Mouse (Mus musculus) E14TG2a.4 (cell line): ENCODE results near the gene Eml3.

Source experiments
- H3K27me3 ChIP-seq: 2 replicates; pipeline ENCODE4 v1.6.1; 2014; ENCODE audit warnings: low read length, control low read depth; ENCODE audit not compliant: insufficient read depth
- H3K36me3 ChIP-seq: 2 replicates; pipeline ENCODE4 v1.6.1; 2014; ENCODE audit warnings: low read length, control low read depth; ENCODE audit not compliant: insufficient read depth
- H3K4me1 ChIP-seq: replicated peaks from 2 replicates; pipeline ENCODE4 v1.6.1; 2014; ENCODE audit warnings: low read depth, low read length, control low read depth
- H3K4me3 ChIP-seq: replicated peaks from 2 replicates; pipeline ENCODE4 v1.5.1; 2014; ENCODE audit warnings: mild to moderate bottlenecking, low read length
- H3K9me3 ChIP-seq: 2 replicates; pipeline ENCODE4 v1.6.1; 2014; ENCODE audit warnings: low read length, control low read depth
- CTCF ChIP-seq: conservative IDR thresholded peaks from 2 replicates; pipeline ENCODE4 v1.5.1; 2014; ENCODE audit warnings: low read length
- NANOG ChIP-seq: IDR thresholded peaks from 2 replicates; pipeline ENCODE4 v1.6.1; 2014; ENCODE audit warnings: borderline replicate concordance, low read length, mixed read lengths
- POU5F1 ChIP-seq: IDR thresholded peaks from 2 replicates; pipeline ENCODE4 v1.6.1; 2014; ENCODE audit warnings: low read length, borderline replicate concordance

Gene Eml3

GRCm38 (mm10) chr19:8908531-8908930, 20.8 kb upstream of the Eml3 start:
- no peak for TF ChIP-seq CTCF
- TF ChIP-seq NANOG = no peak
- no peak for TF ChIP-seq POU5F1
- H3K4me1 ChIP-seq = peaks cover 11% of the 10 kb centered on the region
- no peaks in the 10 kb centered on the region for H3K27me3 ChIP-seq
- no peak overlapping the region for H3K4me3 ChIP-seq
- peaks cover 98% of the 10 kb centered on the region for H3K36me3 ChIP-seq
- H3K9me3 ChIP-seq = no peaks in the 10 kb centered on the region

- Histone ChIP-seq H3K36me3 (peaks cover 100% of the 10 kb centered on the region), H3K4me1 (peaks cover 14% of the 10 kb centered on the region), H3K4me3 (no peak overlapping the region), H3K9me3 (no peaks in the 10 kb centered on the region), H3K27me3 (no peaks in the 10 kb centered on the region)
- TF ChIP-seq CTCF (no peak), POU5F1 (no peak), NANOG (no peak)
Measured at GRCm38 (mm10) chr19:8911810-8912209, 17.5 kb upstream of the Eml3 start.

- TF ChIP-seq POU5F1 (no peak), CTCF (no peak), NANOG (no peak)
- Histone ChIP-seq H3K27me3 (no peaks in the 10 kb centered on the region), H3K4me3 (no peak overlapping the region), H3K36me3 (peaks cover 80% of the 10 kb centered on the region), H3K9me3 (no peaks in the 10 kb centered on the region), H3K4me1 (peaks cover 28% of the 10 kb centered on the region)
Measured at GRCm38 (mm10) chr19:8914212-8914611, 15.1 kb upstream of the Eml3 start.

GRCm38 (mm10) chr19:8919000-8919399, 10.4 kb upstream of the Eml3 start:
- Histone ChIP-seq H3K4me3 (no peak overlapping the region), H3K27me3 (no peaks in the 10 kb centered on the region), H3K36me3 (peaks cover 47% of the 10 kb centered on the region), H3K4me1 (peaks cover 42% of the 10 kb centered on the region), H3K9me3 (no peaks in the 10 kb centered on the region)
- TF ChIP-seq NANOG (no peak), POU5F1 (no peak), CTCF (no peak)

GRCm38 (mm10) chr19:8919684-8920072, 9.7 kb upstream of the Eml3 start:
- Histone ChIP-seq H3K4me1 (peaks cover 42% of the 10 kb centered on the region), H3K36me3 (peaks cover 41% of the 10 kb centered on the region), H3K4me3 (peak overlapping the region; percentile 93), H3K9me3 (no peaks in the 10 kb centered on the region), H3K27me3 (no peaks in the 10 kb centered on the region)
- TF ChIP-seq POU5F1 = no peak
- no peak for TF ChIP-seq CTCF
- TF ChIP-seq NANOG = no peak

GRCm38 (mm10) chr19:8920073-8920736, 9.1 kb upstream of the Eml3 start, which contains the start of gene B3gat3:
B3gat3 (plus strand) TSS chr19:8920374.
- Histone ChIP-seq H3K4me1 (peaks cover 44% of the 10 kb centered on the region), H3K9me3 (no peaks in the 10 kb centered on the region), H3K27me3 (no peaks in the 10 kb centered on the region), H3K36me3 (peaks cover 37% of the 10 kb centered on the region), H3K4me3 (peak within 1 kb of the TSS; percentile 93)
- TF ChIP-seq POU5F1 = no peak
- no peak for TF ChIP-seq CTCF
- no peak for TF ChIP-seq NANOG

- no peaks in the 10 kb centered on the region for H3K27me3 ChIP-seq
- H3K4me1 ChIP-seq = peaks cover 50% of the 10 kb centered on the region
- H3K4me3 ChIP-seq = peak overlapping the region; percentile 93
- TF ChIP-seq POU5F1 = no peak
- TF ChIP-seq CTCF = no peak
- TF ChIP-seq NANOG = no peak
- no peaks in the 10 kb centered on the region for H3K9me3 ChIP-seq
- peaks cover 37% of the 10 kb centered on the region for H3K36me3 ChIP-seq
Measured at GRCm38 (mm10) chr19:8920836-8921291, 8.5 kb upstream of the Eml3 start.

- Histone ChIP-seq H3K4me1 (peaks cover 52% of the 10 kb centered on the region), H3K36me3 (peaks cover 36% of the 10 kb centered on the region), H3K9me3 (no peaks in the 10 kb centered on the region), H3K27me3 (no peaks in the 10 kb centered on the region), H3K4me3 (no peak overlapping the region)
- TF ChIP-seq NANOG = no peak
- no peak for TF ChIP-seq POU5F1
Measured at GRCm38 (mm10) chr19:8921741-8922140, 7.6 kb upstream of the Eml3 start.

GRCm38 (mm10) chr19:8926766-8927165, 2.6 kb upstream of the Eml3 start:
- no peak for TF ChIP-seq CTCF
- no peak for TF ChIP-seq POU5F1
- TF ChIP-seq NANOG = no peak
- Histone ChIP-seq H3K4me1 (peaks cover 45% of the 10 kb centered on the region), H3K9me3 (no peaks in the 10 kb centered on the region), H3K36me3 (peaks cover 48% of the 10 kb centered on the region), H3K4me3 (no peak overlapping the region), H3K27me3 (peaks cover 18% of the 10 kb centered on the region)
